Mouse (Mus musculus) G1E (cell line): Measurements from ENCODE around the gene Snapin. TPM values are rescaled to one million over a fixed set of nuclear protein-coding genes. Genes with fewer than 3 reads are reported as not detected.
A peak's percentile ranks its signal among the peaks of the same experiment; 100 is the strongest.

Experiments used
- ATAC-seq: 2 replicates; pipeline ENCODE4 v1.8.0; 2016; ENCODE audit warnings: mild to moderate bottlenecking; ENCODE audit not compliant: insufficient number of reproducible peaks, poor library complexity, low FRiP score, severe bottlenecking; ENCODE audit errors: extremely low read depth
- DNase-seq: peaks from one replicate; pipeline ENCODE4 v3.0.0; 2012; ENCODE audit warnings: low spot score
- H3K27me3 ChIP-seq: 2 replicates; pipeline ENCODE4 v1.6.1; 2012; ENCODE audit warnings: mild to moderate bottlenecking, low read length, inconsistent platforms; ENCODE audit not compliant: insufficient read depth
- H3K36me3 ChIP-seq: replicated peaks from 2 replicates; pipeline ENCODE3; 2012; ENCODE audit warnings: mild to moderate bottlenecking, inconsistent platforms
- H3K4me1 ChIP-seq: 2 replicates; pipeline ENCODE4 v1.6.1; 2012; ENCODE audit warnings: low read depth, low read length, inconsistent platforms, mixed read lengths; ENCODE audit not compliant: insufficient read depth
- H3K4me3 ChIP-seq: 2 replicates; pipeline ENCODE4 v1.5.1; 2012; ENCODE audit warnings: low read depth, mild to moderate bottlenecking, inconsistent platforms, low read length, moderate library complexity, mixed read lengths
- H3K9me3 ChIP-seq: replicated peaks from 2 replicates; pipeline ENCODE4 v1.6.1; 2012; ENCODE audit warnings: inconsistent platforms
- CTCF ChIP-seq: IDR thresholded peaks from 2 replicates; pipeline ENCODE4 v1.5.1; 2012; ENCODE audit warnings: low read depth, low read length, inconsistent platforms, mixed read lengths
- GATA1 ChIP-seq: IDR thresholded peaks from 2 replicates; pipeline ENCODE4 v1.6.1; 2012; ENCODE audit warnings: borderline replicate concordance, low read length, inconsistent platforms, mixed read lengths
- GATA2 ChIP-seq: IDR thresholded peaks from 2 replicates; pipeline ENCODE4 v1.6.1; 2012; ENCODE audit warnings: low read depth, low read length, inconsistent platforms, borderline replicate concordance
- POLR2AphosphoS5 ChIP-seq: IDR thresholded peaks from 2 replicates; pipeline ENCODE4 v1.6.1; 2012; ENCODE audit warnings: low read depth, low read length, inconsistent platforms; ENCODE audit not compliant: insufficient replicate concordance
- TAL1 ChIP-seq: conservative IDR thresholded peaks from 2 replicates; pipeline ENCODE4 v1.6.1; 2012; ENCODE audit warnings: low read depth, low read length, inconsistent platforms, mixed read lengths
- polyA plus RNA-seq: library from polyadenylated mRNA; stranded (reverse); fragments of >175 nt; gene quantifications from 2 replicates; pipeline ENCODE4 v1.2.3, GENCODE M21; 2012
- total RNA-seq, 2 experiments: library from RNA; stranded (forward) in 1 of 2; stranded (reverse) in 1 of 2; fragments of 200-1000 nt in 1 of 2; fragments of >200 nt in 1 of 2; fragmentation: Nextera tagmentation in 1 of 2; gene quantifications; 2 replicates each; pipeline ENCODE4 v1.2.3; 2014 to 2017

The Snapin gene
- total and polyA plus RNA-seq, 3 experiments: 3.4 to 58.0 (median 46.2) TPM

DNA sequence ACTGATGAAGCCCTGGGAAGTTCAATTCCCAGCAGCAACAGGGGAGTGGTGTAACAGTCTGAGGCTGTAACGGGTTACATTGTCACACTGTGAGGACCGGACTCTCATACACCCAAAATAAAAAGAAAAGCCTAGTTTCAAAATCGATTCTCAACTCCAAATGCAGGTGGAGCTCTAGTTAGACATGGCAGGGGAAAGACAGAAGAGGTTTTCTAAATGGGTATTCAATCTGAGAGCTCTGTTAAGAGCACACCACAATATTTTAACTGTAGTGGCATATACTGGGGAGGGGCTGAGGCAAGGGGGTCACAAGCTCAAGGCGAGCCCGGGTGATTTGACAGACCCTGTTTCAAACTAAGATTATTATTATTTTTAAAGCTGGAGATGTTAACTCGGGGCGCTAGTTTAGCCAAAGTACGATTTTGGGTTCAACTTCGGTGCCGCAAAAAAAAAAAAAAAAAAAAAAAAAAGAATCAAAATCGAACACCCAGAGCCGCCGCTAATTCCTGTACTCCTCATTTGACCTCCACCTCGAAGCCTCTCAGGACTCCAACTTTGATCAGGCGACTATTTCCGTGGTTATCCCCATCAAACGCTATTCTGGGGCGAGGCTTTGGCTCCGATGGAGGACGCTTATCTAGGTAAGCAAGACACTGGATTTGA is 17.6 kb upstream of the Snapin start:
- no peaks in the 10 kb centered on the region for H3K9me3 ChIP-seq
- H3K27me3 ChIP-seq: no peaks in the 10 kb centered on the region
- H3K36me3 ChIP-seq: peaks cover 62% of the 10 kb centered on the region
- peak overlapping the region; percentile 90 for H3K4me3 ChIP-seq
- no peak for DNase-seq
- TF ChIP-seq GATA2 (no peak), TAL1 (no peak), CTCF (no peak), GATA1 (no peak), POLR2AphosphoS5 (no peak)
- no peak for ATAC-seq
- peaks cover 32% of the 10 kb centered on the region for H3K4me1 ChIP-seq

DNA sequence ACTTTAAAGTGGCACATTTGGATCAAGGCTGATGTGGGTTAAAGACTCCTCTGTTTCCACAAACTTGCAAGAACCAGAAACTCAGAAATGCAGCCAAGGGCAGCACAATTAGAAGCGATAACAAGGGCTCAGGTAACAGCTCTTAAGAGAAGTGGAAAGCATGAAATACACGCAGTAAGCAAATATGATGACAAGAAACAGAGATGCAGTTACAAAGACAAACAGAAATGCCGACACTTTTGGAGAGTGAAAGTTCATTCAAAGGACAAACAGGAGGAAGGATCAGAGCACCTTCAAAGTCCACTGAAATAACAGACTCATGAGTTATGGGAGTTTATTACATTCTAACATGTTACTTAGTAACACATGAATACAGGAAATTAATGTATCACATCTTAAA is 15.5 kb upstream of the Snapin start:
- Histone ChIP-seq H3K4me3 (no peak overlapping the region), H3K27me3 (no peaks in the 10 kb centered on the region), H3K9me3 (no peaks in the 10 kb centered on the region), H3K4me1 (peaks cover 38% of the 10 kb centered on the region), H3K36me3 (peaks cover 74% of the 10 kb centered on the region)
- TF ChIP-seq TAL1: no peak
- TF ChIP-seq CTCF: no peak
- no peak for TF ChIP-seq POLR2AphosphoS5
- no peak for TF ChIP-seq GATA1
- TF ChIP-seq GATA2: no peak
- ATAC-seq (no peak), DNase-seq (no peak)

DNA sequence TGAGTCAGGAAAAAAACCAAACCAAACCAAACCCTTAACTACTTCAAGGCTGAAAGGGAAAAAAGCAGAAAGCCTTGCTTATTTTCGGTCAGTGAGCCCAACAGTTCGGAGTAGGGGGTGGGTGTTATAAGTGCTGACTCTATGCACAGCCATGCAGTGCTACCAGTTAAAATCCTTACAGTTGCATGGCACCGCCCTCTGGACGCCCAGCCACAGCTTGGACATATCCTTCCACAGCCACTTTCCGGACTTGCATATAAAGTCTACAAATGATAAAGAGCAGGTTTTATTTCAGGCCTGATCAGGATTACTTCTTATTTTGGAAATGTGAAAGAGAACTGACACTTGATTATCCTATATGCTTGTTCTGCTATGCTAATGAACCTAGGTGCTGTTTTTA is 14.4 kb upstream of the Snapin start:
- ATAC-seq (no peak), DNase-seq (no peak)
- H3K4me1 ChIP-seq: peaks cover 34% of the 10 kb centered on the region
- peaks cover 78% of the 10 kb centered on the region for H3K36me3 ChIP-seq
- H3K9me3 ChIP-seq: no peaks in the 10 kb centered on the region
- H3K4me3 ChIP-seq: no peak overlapping the region
- no peaks in the 10 kb centered on the region for H3K27me3 ChIP-seq
- TF ChIP-seq GATA2 (no peak), GATA1 (no peak), TAL1 (no peak)

DNA sequence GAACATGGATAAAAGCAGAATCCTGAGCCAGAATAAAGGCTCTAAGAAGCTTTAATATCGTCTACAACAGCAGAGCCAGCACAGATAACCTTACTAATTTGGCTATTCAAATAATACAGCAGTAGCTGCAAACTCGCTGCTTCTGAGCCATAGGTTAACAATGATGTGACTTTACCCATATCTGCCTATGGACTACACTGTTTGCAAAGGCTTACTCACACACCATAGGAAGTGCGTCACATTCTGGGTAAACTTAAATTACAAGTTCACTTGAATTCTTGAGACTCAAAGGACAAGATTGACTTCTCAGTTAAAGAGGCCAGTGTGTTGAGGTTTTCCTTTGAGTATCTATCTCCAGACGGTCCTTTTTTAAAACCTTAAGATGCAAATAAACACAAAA is 12.6 kb upstream of the Snapin start:
- H3K4me1 ChIP-seq: peaks cover 34% of the 10 kb centered on the region
- H3K27me3 ChIP-seq: no peaks in the 10 kb centered on the region
- H3K4me3 ChIP-seq: no peak overlapping the region
- DNase-seq: no peak
- no peak for ATAC-seq
- TF ChIP-seq GATA2: no peak
- no peak for TF ChIP-seq POLR2AphosphoS5
- TF ChIP-seq TAL1: no peak
- no peaks in the 10 kb centered on the region for H3K9me3 ChIP-seq
- peaks cover 88% of the 10 kb centered on the region for H3K36me3 ChIP-seq

DNA sequence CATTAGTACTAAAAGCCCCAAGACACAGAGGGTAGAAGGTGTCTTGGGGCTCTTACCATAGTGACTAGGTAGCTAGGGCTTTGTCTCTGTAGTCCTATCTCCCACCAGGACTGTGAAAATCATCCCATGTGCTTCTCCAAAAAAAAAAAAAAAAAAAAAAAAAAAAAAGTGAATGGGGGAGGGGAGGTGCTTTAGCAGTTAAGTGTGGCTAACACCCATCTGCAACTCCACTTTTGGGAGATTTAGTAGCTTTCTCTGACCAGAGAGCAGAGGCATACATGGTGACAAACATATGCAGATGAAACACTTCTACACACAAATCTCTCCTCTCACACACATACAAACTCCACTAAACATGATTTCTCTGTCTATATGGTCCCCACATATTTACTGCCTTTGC is 6.8 kb upstream of the Snapin start:
- no peak overlapping the region for H3K4me3 ChIP-seq
- TF ChIP-seq GATA1: no peak
- TF ChIP-seq POLR2AphosphoS5: no peak
- TF ChIP-seq GATA2: no peak
- no peak for TF ChIP-seq CTCF
- TF ChIP-seq TAL1: no peak
- ATAC-seq: no peak

DNA sequence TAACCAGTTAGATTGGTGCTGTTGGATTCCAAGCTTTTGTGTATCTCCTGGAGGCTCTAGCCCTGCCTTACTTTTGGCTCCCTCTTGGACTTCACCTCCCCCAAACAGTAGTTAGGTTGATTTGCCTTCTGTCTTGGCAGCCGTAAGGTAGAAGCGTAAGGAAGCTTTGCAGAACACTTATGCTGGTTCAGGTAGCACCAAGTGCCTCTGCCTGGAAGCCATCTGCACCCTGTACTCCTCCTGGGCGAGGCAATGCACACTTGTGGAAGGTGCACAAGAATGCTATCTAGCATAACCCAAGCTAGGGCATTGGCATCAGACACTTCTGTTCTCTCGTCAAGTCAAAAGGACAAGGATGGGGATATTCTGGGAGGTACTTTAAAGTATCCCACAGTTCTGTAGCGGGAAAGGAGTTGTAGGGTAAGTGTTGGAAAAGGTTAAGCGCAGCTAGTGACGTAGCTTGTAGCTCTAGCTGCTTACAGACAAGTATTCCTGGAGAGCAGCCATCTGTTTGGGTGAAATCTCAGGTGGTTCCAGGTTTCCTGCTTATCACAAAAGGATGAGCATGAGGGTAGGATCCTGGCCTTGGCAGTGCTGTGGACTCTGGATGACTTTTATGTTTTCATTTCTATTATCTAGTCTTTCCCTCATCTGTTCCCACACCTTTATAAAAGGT is 5.2 kb upstream of the Snapin start:
- no peak for TF ChIP-seq POLR2AphosphoS5
- TF ChIP-seq CTCF: no peak
- peaks cover 6% of the 10 kb centered on the region for H3K4me1 ChIP-seq
- ATAC-seq (no peak), DNase-seq (no peak)
- no peaks in the 10 kb centered on the region for H3K9me3 ChIP-seq
- H3K4me3 ChIP-seq: no peak overlapping the region
- peaks cover 65% of the 10 kb centered on the region for H3K36me3 ChIP-seq
- H3K27me3 ChIP-seq: no peaks in the 10 kb centered on the region

More for the DNA sequence above, 6.8 kb upstream of the Snapin start:
- Histone ChIP-seq H3K27me3 (no peaks in the 10 kb centered on the region), H3K9me3 (no peaks in the 10 kb centered on the region), H3K36me3 (peaks cover 82% of the 10 kb centered on the region), H3K4me1 (peaks cover 8% of the 10 kb centered on the region; the same call in 1 of the 2 replicates)
- DNase-seq: no peak
